Mouse (Mus musculus) brain, embryonic 14.5 days (tissue): ENCODE measurements around the gene Olfr775.

ENCODE experiments used
- CTCF ChIP-seq: fragments of 200-500 bp; IDR thresholded peaks from 2 replicates; pipeline ENCODE4 v1.5.1; 2012; ENCODE audit warnings: inconsistent platforms, mild to moderate bottlenecking, moderate library complexity, borderline replicate concordance; ENCODE audit not compliant: insufficient read depth, insufficient read length; ENCODE audit errors: extremely low read depth
- POLR2A ChIP-seq: fragments of 200-500 bp; IDR thresholded peaks from 2 replicates; pipeline ENCODE4 v1.6.1; 2012; ENCODE audit warnings: mild to moderate bottlenecking, inconsistent platforms, borderline replicate concordance; ENCODE audit not compliant: poor library complexity, insufficient read depth, insufficient read length, severe bottlenecking; ENCODE audit errors: extremely low read depth

DNA sequence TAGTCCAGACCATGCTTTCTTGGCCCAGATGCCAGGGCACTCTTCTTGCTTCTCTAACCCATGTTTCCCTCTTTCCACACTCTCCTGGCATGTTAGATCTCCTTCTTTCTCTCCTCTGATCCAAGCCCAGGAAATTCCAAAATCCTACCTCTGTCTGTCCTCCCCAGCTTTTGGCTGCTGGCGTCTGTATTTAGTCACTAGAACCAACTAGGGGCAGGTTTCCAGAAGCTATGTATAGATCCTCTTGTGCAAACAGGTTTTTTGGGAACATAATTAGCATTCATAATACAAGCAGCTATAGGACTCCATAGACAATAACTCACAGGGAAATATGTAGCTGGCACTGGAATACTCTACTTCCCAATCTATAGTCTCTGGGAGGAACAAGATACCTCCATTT lies 17.5 kb upstream of the Olfr775 start:
- TF ChIP-seq POLR2A (no peak), CTCF (no peak)
